Mouse (Mus musculus): Measurements from ENCODE around the gene Ralb.

DNA sequence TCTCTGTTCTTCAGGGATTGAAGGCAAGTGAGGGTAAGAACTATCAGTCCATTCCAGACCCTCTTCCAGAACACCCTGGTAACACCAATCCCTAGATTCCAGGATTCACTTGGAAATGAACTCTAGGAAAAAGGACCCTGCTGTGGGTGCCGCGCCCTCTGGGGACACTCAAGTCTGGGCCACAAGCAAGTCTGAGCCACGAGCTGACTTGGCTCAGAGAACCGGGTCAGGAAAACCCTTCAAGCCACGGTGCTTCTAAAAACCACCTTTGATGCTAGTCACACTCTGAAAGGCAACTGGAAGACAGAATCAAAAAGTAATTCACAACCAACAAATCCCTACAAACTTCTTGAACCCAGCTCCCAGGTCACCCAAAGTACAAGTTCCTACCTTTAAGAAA lies 786 bp downstream of the Ralb start:
- TF ChIP-seq CTCF (IDR thresholded peaks at IDR 0.05; ENCODE audit: control insufficient read depth, insufficient read depth, low read length) (no peak), POLR2A (IDR thresholded peaks at IDR 0.05; ENCODE audit: borderline replicate concordance, control insufficient read depth, low read depth, low read length) (no peak)
